Mouse (Mus musculus) adrenal gland, postnatal 0 days (tissue): Measurements from ENCODE around the gene Olfr666. TPM values are rescaled to one million over a fixed set of nuclear protein-coding genes. Genes with fewer than 3 reads are reported as not detected.

ENCODE experiments used
- polyA plus RNA-seq: library from polyadenylated mRNA; unstranded; fragments of >200 nt; fragmentation: Nextera tagmentation; extraction: Ambion mirVana; gene quantifications from 2 replicates; pipeline ENCODE4 v1.2.1, GENCODE M21; 2015

Gene Olfr666
- polyA plus RNA-seq = not detected in 2 replicates

DNA sequence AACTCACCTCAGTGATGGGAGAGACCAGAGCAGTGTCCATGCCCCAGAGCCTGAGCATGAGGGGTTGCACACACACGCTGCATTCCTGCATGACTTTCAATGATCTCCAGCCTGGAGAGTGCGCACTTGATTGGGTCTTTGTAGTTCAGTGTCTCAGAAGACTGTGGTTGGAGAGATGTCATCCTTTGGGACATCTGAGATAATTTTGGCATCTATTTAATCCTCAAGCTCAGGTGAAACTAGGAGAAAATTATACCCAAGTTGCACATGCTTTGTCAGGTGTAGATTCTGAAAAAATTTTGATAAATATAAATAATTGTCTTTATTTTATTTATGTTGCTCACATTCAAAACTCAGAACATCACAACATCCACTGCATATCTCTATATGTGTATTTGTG lies at the start of gene Olfr666:
Gene Olfr666 (minus strand): TSS at position 101 of the 400 bp plus-strand sequence.

DNA sequence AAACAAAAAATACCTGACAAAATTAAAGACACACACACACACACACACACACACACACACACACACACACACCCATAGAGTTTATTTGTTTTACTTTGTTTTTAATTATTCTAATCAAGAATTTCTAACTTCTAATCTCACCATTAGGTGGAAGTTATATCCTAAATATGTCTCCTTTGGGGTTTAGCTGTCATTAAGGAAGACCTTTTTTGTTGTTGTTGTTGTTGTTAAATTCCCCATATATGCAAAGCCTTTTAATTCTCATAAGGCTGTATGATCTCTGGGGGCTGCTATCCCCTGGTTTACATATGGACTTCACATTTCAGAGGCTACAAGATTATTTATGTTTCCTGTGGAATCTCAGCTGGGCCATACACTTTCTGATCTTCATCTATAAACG lies 38.2 kb upstream of the Olfr666 start, which contains the start of gene Olfr669:
Gene Olfr669 (plus strand): TSS at position 301 of the 400 bp plus-strand sequence.

DNA sequence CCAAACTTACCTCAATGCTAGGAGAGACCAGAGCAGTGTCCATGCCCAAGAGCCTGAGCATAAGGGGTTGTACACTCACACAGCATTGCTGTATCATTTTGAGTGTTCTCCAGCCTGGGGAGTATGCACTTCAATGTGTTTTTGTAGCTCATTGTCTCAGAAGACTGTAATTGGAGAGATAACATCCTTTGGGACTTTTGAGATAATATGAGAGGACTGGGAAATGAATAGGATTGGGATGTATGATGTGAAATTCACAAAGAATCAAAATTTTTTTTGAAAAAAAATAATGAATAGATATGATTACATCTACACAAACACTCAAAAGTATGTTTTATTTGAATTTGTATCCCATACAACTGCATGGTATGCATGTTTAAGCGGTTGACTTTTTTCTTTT lies 32.2 kb upstream of the Olfr666 start, which contains the start of gene Olfr668:
Gene Olfr668 (minus strand): TSS at position 101 of the 400 bp plus-strand sequence.

DNA sequence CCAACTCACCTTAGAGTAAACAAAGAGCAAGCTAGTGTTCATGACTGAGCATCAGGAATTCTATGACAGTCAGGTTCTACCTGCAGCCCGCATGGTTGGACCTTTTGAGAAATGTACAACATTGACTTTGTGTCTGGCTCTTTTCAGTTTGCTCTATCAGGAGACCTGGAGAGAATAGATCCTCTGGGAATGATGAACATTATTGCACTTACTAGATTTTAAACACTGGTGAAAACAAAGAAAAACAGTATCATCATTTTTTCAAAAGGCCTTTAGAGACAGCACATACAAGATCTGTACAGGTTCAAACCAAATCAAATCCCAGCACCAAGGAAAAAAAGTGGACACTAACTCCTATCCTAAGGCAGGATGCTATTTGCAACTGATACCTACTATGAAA lies 25.6 kb upstream of the Olfr666 start, which contains the start of gene Olfr667:
Gene Olfr667 (minus strand): TSS at position 101 of the 400 bp plus-strand sequence.

DNA sequence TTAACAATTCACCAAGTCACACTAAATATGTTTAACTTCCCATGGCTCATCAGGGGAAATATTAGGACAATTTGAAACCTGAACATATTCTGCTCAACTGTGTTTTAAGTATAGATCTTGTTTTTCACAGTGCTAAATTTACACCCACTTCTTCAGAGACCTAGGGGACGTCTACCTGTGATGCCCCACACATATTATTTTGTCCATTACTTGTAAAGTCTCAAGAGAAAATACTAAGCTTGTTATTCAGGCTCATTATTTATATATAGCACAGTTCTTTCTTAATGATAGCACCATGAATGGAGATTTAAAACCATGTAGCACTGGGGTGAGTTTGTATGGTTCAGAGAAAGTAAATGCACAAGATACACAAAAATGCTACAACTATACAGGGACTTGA lies 18.0 kb downstream of the Olfr666 start, which contains the start of gene Olfr665:
Gene Olfr665 (plus strand): TSS at position 301 of the 400 bp plus-strand sequence.

DNA sequence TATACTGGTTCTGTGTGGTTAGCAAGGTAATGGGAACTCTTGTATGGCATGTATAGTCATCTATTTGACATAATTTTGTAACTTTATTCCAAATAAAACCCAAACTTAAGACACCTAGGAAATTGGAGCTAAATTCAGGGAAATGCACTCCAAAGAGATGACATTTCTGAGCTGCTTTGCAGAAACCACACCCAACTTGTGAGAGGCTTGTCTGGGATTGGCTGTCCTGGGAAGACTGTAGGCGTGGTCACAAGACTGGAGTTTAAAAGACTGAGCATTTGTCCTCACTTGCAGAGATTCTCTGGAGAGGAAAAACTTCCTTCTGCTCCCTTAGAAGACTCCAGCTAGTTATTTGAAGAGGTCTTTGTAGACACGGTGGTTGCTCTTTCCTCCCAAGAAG lies 39.0 kb downstream of the Olfr666 start, which contains the start of gene Usp17la:
Gene Usp17la (plus strand): TSS at position 301 of the 400 bp plus-strand sequence.

DNA sequence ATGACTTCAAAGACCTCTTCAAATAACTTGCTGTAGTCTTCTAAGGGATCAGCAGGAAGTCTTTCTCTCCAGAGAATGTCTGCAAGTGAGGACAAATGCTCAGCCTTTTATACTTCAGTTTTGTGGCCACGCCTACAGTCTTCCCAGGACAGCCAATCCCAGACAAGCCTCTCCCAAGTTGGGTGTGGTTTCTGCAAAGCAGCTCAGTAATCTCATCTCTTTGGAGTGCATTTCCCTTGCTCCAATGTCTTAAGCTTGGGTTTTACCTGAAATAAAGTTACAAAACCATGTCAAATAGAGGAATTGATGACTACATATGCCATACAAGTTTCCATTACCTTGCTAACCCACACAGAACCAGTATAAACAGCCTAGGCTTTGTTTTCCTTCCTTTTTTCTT lies 53.2 kb downstream of the Olfr666 start, which contains the start of gene Usp17lb:
Gene Usp17lb (minus strand): TSS at position 101 of the 400 bp plus-strand sequence.

Other genes with a start within 250 kb of the Olfr666 start
- gene Olfr658, start 248.6 kb downstream of the Olfr666 start, polyA plus RNA-seq = not detected in 2 replicates
- not detected in 2 replicates for gene Olfr659, start 229.2 kb downstream of the Olfr666 start, polyA plus RNA-seq
- gene Olfr661, start 209.5 kb downstream of the Olfr666 start, polyA plus RNA-seq = not detected in 2 replicates
- gene Usp17le, start 118.5 kb downstream of the Olfr666 start, polyA plus RNA-seq = not detected in 2 replicates
- not detected in 2 replicates for gene Usp17lb, start 53.3 kb downstream of the Olfr666 start, polyA plus RNA-seq
- gene Usp17la, start 38.9 kb downstream of the Olfr666 start, polyA plus RNA-seq = not detected in 2 replicates
- not detected in 2 replicates for gene Olfr665, start 17.9 kb downstream of the Olfr666 start, polyA plus RNA-seq
- not detected in 2 replicates for gene Olfr667, start 25.5 kb upstream of the Olfr666 start, polyA plus RNA-seq
- gene Olfr668, start 32.1 kb upstream of the Olfr666 start, polyA plus RNA-seq = not detected in 2 replicates
- not detected in 2 replicates for gene Olfr669, start 38.3 kb upstream of the Olfr666 start, polyA plus RNA-seq
- not detected in 2 replicates for gene Olfr670, start 66.7 kb upstream of the Olfr666 start, polyA plus RNA-seq
- not detected in 2 replicates for gene Olfr671, start 83.2 kb upstream of the Olfr666 start, polyA plus RNA-seq
- gene Olfr672, start 106.1 kb upstream of the Olfr666 start, polyA plus RNA-seq = not detected in 2 replicates
- not detected in 2 replicates for gene Olfr675, start 132.5 kb upstream of the Olfr666 start, polyA plus RNA-seq
- not detected in 2 replicates for gene Olfr676, start 136.7 kb upstream of the Olfr666 start, polyA plus RNA-seq
- not detected in 2 replicates for gene Olfr677, start 155.4 kb upstream of the Olfr666 start, polyA plus RNA-seq
- gene Olfr678, start 168.5 kb upstream of the Olfr666 start, polyA plus RNA-seq = not detected in 2 replicates
- gene Olfr679, start 185.3 kb upstream of the Olfr666 start, polyA plus RNA-seq = not detected in 2 replicates
- not detected in 2 replicates for gene Olfr680-ps1, start 196.9 kb upstream of the Olfr666 start, polyA plus RNA-seq
- gene Olfr681, start 220.9 kb upstream of the Olfr666 start, polyA plus RNA-seq = not detected in 2 replicates